Mouse (Mus musculus) forebrain, embryonic 10.5 days (tissue): ENCODE measurements around the gene Trim30b. TPM values are rescaled to one million over a fixed set of nuclear protein-coding genes. Genes with fewer than 3 reads are reported as not detected.
"Not testable (repeated sequence)": the region's sequence is repeated elsewhere in the genome, so short reads cannot be mapped to it uniquely, and the experiment has no call there.

ENCODE experiments used
- DNase-seq: peaks from one replicate; pipeline ENCODE4 v3.0.0-alpha.2; 2017; ENCODE audit warnings: low spot score; ENCODE audit errors: extremely low spot score
- H3K27ac ChIP-seq: fragments of 300-500 bp; sonication (generic); 2 replicates; pipeline ENCODE4 v1.5.1; 2016; ENCODE audit warnings: mild to moderate bottlenecking
- H3K27me3 ChIP-seq: fragments of 300-500 bp; sonication (generic); 2 replicates; pipeline ENCODE4 v1.6.1; 2016; ENCODE audit warnings: mild to moderate bottlenecking; ENCODE audit not compliant: poor library complexity, severe bottlenecking
- H3K36me3 ChIP-seq: fragments of 300-500 bp; sonication (generic); replicated peaks from 2 replicates; pipeline ENCODE4 v1.6.1; 2016; ENCODE audit warnings: mild to moderate bottlenecking, moderate library complexity
- H3K4me1 ChIP-seq: fragments of 300-500 bp; sonication (generic); 2 replicates; pipeline ENCODE4 v1.6.1; 2016
- H3K4me3 ChIP-seq: fragments of 300-500 bp; sonication (generic); 2 replicates; pipeline ENCODE4 v1.5.1; 2016; ENCODE audit warnings: mild to moderate bottlenecking, moderate library complexity
- H3K9me3 ChIP-seq: fragments of 300-500 bp; sonication (generic); 2 replicates; pipeline ENCODE4 v1.6.1; 2016; ENCODE audit warnings: mild to moderate bottlenecking, moderate library complexity
- WGBS: fragments of 180-500 bp; shearing (Covaris S2); methylation state at CpG from one replicate; pipeline ENCODE4 v1.1.7; 2016; 5-methylcytosine and 5-hydroxymethylcytosine counted together
- polyA plus RNA-seq: library from polyadenylated mRNA; unstranded; fragments of >200 nt; fragmentation: Nextera tagmentation; extraction: Ambion mirVana; gene quantifications from 2 replicates; pipeline ENCODE4 v1.2.1, GENCODE M21; 2016

Gene Trim30b
- polyA plus RNA-seq = not detected in 2 replicates

GRCm38 (mm10) chr7:104369736-104370414 is at the start of gene Trim30b:
Gene Trim30b (minus strand): TSS chr7:104369884.
- Histone ChIP-seq H3K27me3 (no peaks in the 10 kb centered on the region), H3K36me3 (no peaks in the 10 kb centered on the region), H3K4me3 (no peak within 1 kb of the TSS), H3K9me3 (no peaks in the 10 kb centered on the region), H3K27ac (no peak within 1 kb of the TSS), H3K4me1 (no peaks in the 10 kb centered on the region)
- no peak for DNase-seq
- 66% methylated on average over 1 of the region's 1 CpGs for WGBS

GRCm38 (mm10) chr7:104404460-104404950 is 34.8 kb upstream of the Trim30b start:
- no peaks in the 10 kb centered on the region for H3K36me3 ChIP-seq
- no peaks in the 10 kb centered on the region for H3K4me1 ChIP-seq
- H3K27ac ChIP-seq = no peak overlapping the region
- no peaks in the 10 kb centered on the region for H3K9me3 ChIP-seq
- DNase-seq = no peak
- H3K27me3 ChIP-seq = no peaks in the 10 kb centered on the region
- H3K4me3 ChIP-seq = no peak overlapping the region
- 95% methylated on average over 3 of the region's 3 CpGs for WGBS

GRCm38 (mm10) chr7:104401140-104401539 is 31.5 kb upstream of the Trim30b start:
- no peak for DNase-seq
- Histone ChIP-seq H3K27me3 (no peaks in the 10 kb centered on the region), H3K4me1 (no peaks in the 10 kb centered on the region), H3K9me3 (no peaks in the 10 kb centered on the region), H3K27ac (no peak overlapping the region), H3K4me3 (no peak overlapping the region), H3K36me3 (no peaks in the 10 kb centered on the region)

GRCm38 (mm10) chr7:104400698-104401097 is 31.0 kb upstream of the Trim30b start, which contains the start of gene Trim30c:
Gene Trim30c (minus strand): TSS chr7:104400837.
- Histone ChIP-seq H3K4me3 (no peak within 1 kb of the TSS), H3K27me3 (no peaks in the 10 kb centered on the region), H3K36me3 (no peaks in the 10 kb centered on the region), H3K27ac (no peak within 1 kb of the TSS), H3K4me1 (no peaks in the 10 kb centered on the region), H3K9me3 (no peaks in the 10 kb centered on the region)
- 90% methylated on average over 1 of the region's 1 CpGs for WGBS
- DNase-seq = no peak

GRCm38 (mm10) chr7:104398492-104398891 is 28.8 kb upstream of the Trim30b start:
- Histone ChIP-seq H3K27me3 (no peaks in the 10 kb centered on the region), H3K36me3 (no peaks in the 10 kb centered on the region), H3K9me3 (no peaks in the 10 kb centered on the region), H3K4me1 (no peaks in the 10 kb centered on the region), H3K27ac (no peak overlapping the region), H3K4me3 (no peak overlapping the region)
- DNase-seq = no peak
- WGBS = 80% methylated on average over 1 of the region's 1 CpGs

- no peak overlapping the region for H3K4me3 ChIP-seq
- no peaks in the 10 kb centered on the region for H3K36me3 ChIP-seq
- DNase-seq = no peak
- no peak overlapping the region for H3K27ac ChIP-seq
- H3K27me3 ChIP-seq = no peaks in the 10 kb centered on the region
- H3K4me1 ChIP-seq = no peaks in the 10 kb centered on the region
- no peaks in the 10 kb centered on the region for H3K9me3 ChIP-seq
Measured at GRCm38 (mm10) chr7:104366339-104366738, 3.3 kb downstream of the Trim30b start.

- H3K27ac ChIP-seq = no peak overlapping the region
- 73% methylated on average over 2 of the region's 2 CpGs for WGBS
- H3K36me3 ChIP-seq = no peaks in the 10 kb centered on the region
- no peaks in the 10 kb centered on the region for H3K27me3 ChIP-seq
- DNase-seq = no peak
- H3K4me3 ChIP-seq = peak overlapping the region; percentile 44; the same call in 1 of the 2 replicates
- H3K4me1 ChIP-seq = peaks cover 11% of the 10 kb centered on the region
- no peaks in the 10 kb centered on the region for H3K9me3 ChIP-seq
Measured at GRCm38 (mm10) chr7:104353600-104353967, 16.1 kb downstream of the Trim30b start.

GRCm38 (mm10) chr7:104352717-104353599 is 16.7 kb downstream of the Trim30b start, which contains the start of gene Trim12c:
Gene Trim12c (minus strand): TSS chr7:104353362.
- Histone ChIP-seq H3K27me3 (no peaks in the 10 kb centered on the region), H3K9me3 (no peaks in the 10 kb centered on the region), H3K4me1 (peaks cover 11% of the 10 kb centered on the region), H3K4me3 (peak within 1 kb of the TSS; percentile 44), H3K27ac (peak within 1 kb of the TSS; percentile 60), H3K36me3 (no peaks in the 10 kb centered on the region)
- peak; percentile 50 for DNase-seq
- 11% methylated on average over 14 of the region's 14 CpGs for WGBS

- not testable (repeated sequence) for H3K4me3 ChIP-seq, H3K9me3 ChIP-seq, H3K27ac ChIP-seq, H3K4me1 ChIP-seq, DNase-seq, H3K27me3 ChIP-seq, H3K36me3 ChIP-seq
- WGBS = 89% methylated on average over 4 of the region's 4 CpGs
Measured at GRCm38 (mm10) chr7:104348043-104348442, 21.6 kb downstream of the Trim30b start.

GRCm38 (mm10) chr7:104340744-104341143 is 28.9 kb downstream of the Trim30b start:
- H3K9me3 ChIP-seq, DNase-seq, H3K36me3 ChIP-seq, H3K27ac ChIP-seq, H3K27me3 ChIP-seq, H3K4me3 ChIP-seq, H3K4me1 ChIP-seq: not testable (repeated sequence)
- 95% methylated on average over 4 of the region's 4 CpGs for WGBS

- not testable (repeated sequence) for H3K27me3 ChIP-seq, H3K36me3 ChIP-seq, H3K9me3 ChIP-seq, DNase-seq, H3K4me3 ChIP-seq, H3K27ac ChIP-seq, H3K4me1 ChIP-seq
- WGBS = 90% methylated on average over 3 of the region's 3 CpGs
Measured at GRCm38 (mm10) chr7:104335547-104335946, 34.1 kb downstream of the Trim30b start.

GRCm38 (mm10) chr7:104329171-104329570 is 40.5 kb downstream of the Trim30b start, which contains the start of gene Trim34b:
Gene Trim34b (plus strand): TSS chr7:104329471.
- H3K9me3 ChIP-seq, H3K27ac ChIP-seq, H3K36me3 ChIP-seq, DNase-seq, H3K4me3 ChIP-seq, H3K4me1 ChIP-seq, H3K27me3 ChIP-seq: not testable (repeated sequence)
- 95% methylated on average over 2 of the region's 2 CpGs for WGBS

- H3K27me3 ChIP-seq = no peaks in the 10 kb centered on the region
Measured at GRCm38 (mm10) chr7:104322028-104322427, 47.7 kb downstream of the Trim30b start.

More at GRCm38 (mm10) chr7:104322028-104322427, 47.7 kb downstream of the Trim30b start:
- Histone ChIP-seq H3K4me1 (no peaks in the 10 kb centered on the region), H3K9me3 (no peaks in the 10 kb centered on the region), H3K36me3 (no peaks in the 10 kb centered on the region), H3K27ac (no peak overlapping the region), H3K4me3 (no peak overlapping the region)
- DNase-seq = no peak
- 90% methylated on average over 9 of the region's 9 CpGs for WGBS
